Mouse (Mus musculus) megakaryocyte, embryonic 14.5 days (primary cell): Measurements from ENCODE around the gene Pkd1l1. TPM values are rescaled to one million over a fixed set of nuclear protein-coding genes. Genes with fewer than 3 reads are reported as not detected.

Experiments used
- H3K27me3 ChIP-seq: replicated peaks from 2 replicates; pipeline ENCODE3; 2012; ENCODE audit warnings: inconsistent platforms
- H3K36me3 ChIP-seq: replicated peaks from 2 replicates; pipeline ENCODE3; 2012; ENCODE audit warnings: low read length, inconsistent platforms, mixed read lengths
- H3K4me1 ChIP-seq: 2 replicates; pipeline ENCODE4 v1.6.1; 2012; ENCODE audit warnings: inconsistent platforms
- H3K4me3 ChIP-seq: replicated peaks from 2 replicates; pipeline ENCODE3; 2012; ENCODE audit warnings: moderate library complexity, mild to moderate bottlenecking, inconsistent platforms
- H3K9me3 ChIP-seq: 2 replicates; pipeline ENCODE4 v1.6.1; 2012; ENCODE audit warnings: inconsistent platforms
- FLI1 ChIP-seq: IDR thresholded peaks from 2 replicates; pipeline ENCODE4 v1.6.1; 2012; ENCODE audit warnings: low read length, inconsistent platforms, mixed read lengths
- GATA1 ChIP-seq: IDR thresholded peaks from 3 replicates; pipeline ENCODE4 v1.6.1; 2012; ENCODE audit warnings: mixed read lengths, low read length, inconsistent platforms, borderline replicate concordance
- polyA plus RNA-seq: library from polyadenylated mRNA; stranded (reverse); fragments of >175 nt; gene quantifications from 2 replicates; pipeline ENCODE4 v1.2.3, GENCODE M21; 2012; ENCODE audit warnings: low replicate concordance; ENCODE audit not compliant: insufficient read depth

The Pkd1l1 gene
- polyA plus RNA-seq, 1 experiment = not detected

- Histone ChIP-seq H3K9me3 (no peaks in the 10 kb centered on the region), H3K4me1 (no peaks in the 10 kb centered on the region), H3K4me3 (no peak overlapping the region), H3K36me3 (no peaks in the 10 kb centered on the region), H3K27me3 (no peaks in the 10 kb centered on the region)
- TF ChIP-seq GATA1 (no peak), FLI1 (no peak)
Measured at GRCm38 (mm10) chr11:8779427-8779826, 193.6 kb downstream of the Pkd1l1 start.

Other genes starting within 250 kb of the Pkd1l1 start
- gene Hus1, start 37.9 kb upstream of the Pkd1l1 start, polyA plus RNA-seq = 0.97 and 1.5 TPM in 2 replicates
- 0.93 TPM in 1 of 2 replicates, not detected in the other for gene Gm11992, start 75.3 kb upstream of the Pkd1l1 start, polyA plus RNA-seq
- gene Sun3, start 75.7 kb upstream of the Pkd1l1 start, polyA plus RNA-seq = not detected in 2 replicates
- gene Upp1, start 144.8 kb upstream of the Pkd1l1 start, polyA plus RNA-seq = 0.41 TPM in 1 of 2 replicates, not detected in the other
- 0.96 TPM in 1 of 2 replicates, not detected in the other for gene Abca13, start 218.7 kb upstream of the Pkd1l1 start, polyA plus RNA-seq